Mouse (Mus musculus) erythroblast, embryonic 14.5 days (primary cell): ENCODE results near the gene Klk14. TPM values are rescaled to one million over a fixed set of nuclear protein-coding genes. Genes with fewer than 3 reads are reported as not detected.
"Not testable (repeated sequence)": the region's sequence is repeated elsewhere in the genome, so short reads cannot be mapped to it uniquely, and the experiment has no call there.

ENCODE experiments used
- H3K27me3 ChIP-seq: 2 replicates; pipeline ENCODE4 v1.6.1; 2012; ENCODE audit warnings: inconsistent platforms; ENCODE audit not compliant: control insufficient read depth
- H3K36me3 ChIP-seq: 2 replicates; pipeline ENCODE4 v1.6.1; 2012; ENCODE audit warnings: mild to moderate bottlenecking, inconsistent platforms; ENCODE audit not compliant: control insufficient read depth
- H3K4me1 ChIP-seq: 2 replicates; pipeline ENCODE4 v1.6.1; 2012; ENCODE audit warnings: inconsistent platforms; ENCODE audit not compliant: control insufficient read depth
- H3K4me3 ChIP-seq: replicated peaks from 2 replicates; pipeline ENCODE3; 2012; ENCODE audit warnings: moderate library complexity, mild to moderate bottlenecking, inconsistent platforms
- H3K9me3 ChIP-seq: 2 replicates; pipeline ENCODE4 v1.6.1; 2012; ENCODE audit warnings: low read length, inconsistent platforms, mixed read lengths; ENCODE audit not compliant: control insufficient read depth
- GATA1 ChIP-seq: IDR thresholded peaks from 2 replicates; pipeline ENCODE4 v1.6.1; 2012; ENCODE audit warnings: low read length, inconsistent platforms, mixed read lengths
- TAL1 ChIP-seq: IDR thresholded peaks from 3 replicates; pipeline ENCODE4 v1.6.1; 2012; ENCODE audit warnings: low read length, inconsistent platforms, mixed read lengths
- polyA plus RNA-seq: library from polyadenylated mRNA; stranded (reverse); fragments of >175 nt; gene quantifications from 2 replicates; pipeline ENCODE4 v1.2.3, GENCODE M21; 2012

The Klk14 gene
- polyA plus RNA-seq, 1 experiment = 0.04 TPM

GRCm38 (mm10) chr7:43671064-43671808 lies 19.0 kb upstream of the Klk14 start:
- Histone ChIP-seq H3K9me3 (peaks cover 6% of the 10 kb centered on the region), H3K27me3 (no peaks in the 10 kb centered on the region), H3K4me3 (peak overlapping the region; percentile 75), H3K36me3 (peaks cover 20% of the 10 kb centered on the region), H3K4me1 (peaks cover 24% of the 10 kb centered on the region)
- TF ChIP-seq TAL1 = no peak
- TF ChIP-seq GATA1 = no peak

DNA sequence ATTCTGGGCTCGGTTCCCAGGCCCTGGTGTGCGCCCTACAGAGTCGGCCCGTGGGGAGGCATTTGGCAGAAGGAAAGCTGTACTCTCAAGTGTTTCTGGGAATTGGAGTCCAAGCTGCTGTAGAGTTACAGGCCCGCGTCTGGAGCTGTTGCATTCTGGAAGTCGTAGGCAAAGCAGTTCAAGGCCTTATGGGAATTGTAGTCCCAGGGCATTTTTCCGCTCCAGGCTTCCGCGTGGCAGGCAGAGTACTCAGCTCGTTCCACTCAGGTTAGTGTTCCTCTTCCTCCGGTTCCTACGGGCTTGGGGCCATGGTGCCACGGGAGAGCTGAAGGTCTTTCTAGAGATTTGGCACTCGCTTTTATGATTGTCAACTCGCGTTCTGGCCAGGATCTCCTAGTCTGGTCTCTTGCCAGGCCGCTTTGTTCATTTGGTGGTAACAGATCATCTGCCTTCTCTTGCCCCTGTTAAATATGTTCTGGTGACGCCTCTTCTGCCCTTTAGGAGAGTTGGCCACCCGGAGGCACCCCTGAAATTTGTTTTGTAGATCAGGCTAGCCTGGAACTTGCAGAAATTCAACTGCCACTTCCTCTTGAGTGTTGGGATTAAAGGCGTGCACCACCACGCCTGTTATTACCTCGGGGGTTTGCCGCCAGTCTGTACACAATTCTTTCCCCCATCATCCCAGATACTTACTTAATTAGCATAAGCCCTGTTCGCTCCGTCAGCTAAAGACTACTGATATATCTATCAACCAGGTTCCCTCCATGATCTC lies 18.2 kb upstream of the Klk14 start, which contains the start of gene Ctu1:
Ctu1 (plus strand) TSS at position 208 of the 772 bp plus-strand sequence.
- Histone ChIP-seq H3K9me3 (peaks cover 13% of the 10 kb centered on the region), H3K27me3 (no peaks in the 10 kb centered on the region), H3K4me1 (peaks cover 24% of the 10 kb centered on the region), H3K36me3 (peaks cover 28% of the 10 kb centered on the region), H3K4me3 (peak within 1 kb of the TSS; percentile 75)
- TF ChIP-seq TAL1 = no peak
- TF ChIP-seq GATA1 = no peak

DNA sequence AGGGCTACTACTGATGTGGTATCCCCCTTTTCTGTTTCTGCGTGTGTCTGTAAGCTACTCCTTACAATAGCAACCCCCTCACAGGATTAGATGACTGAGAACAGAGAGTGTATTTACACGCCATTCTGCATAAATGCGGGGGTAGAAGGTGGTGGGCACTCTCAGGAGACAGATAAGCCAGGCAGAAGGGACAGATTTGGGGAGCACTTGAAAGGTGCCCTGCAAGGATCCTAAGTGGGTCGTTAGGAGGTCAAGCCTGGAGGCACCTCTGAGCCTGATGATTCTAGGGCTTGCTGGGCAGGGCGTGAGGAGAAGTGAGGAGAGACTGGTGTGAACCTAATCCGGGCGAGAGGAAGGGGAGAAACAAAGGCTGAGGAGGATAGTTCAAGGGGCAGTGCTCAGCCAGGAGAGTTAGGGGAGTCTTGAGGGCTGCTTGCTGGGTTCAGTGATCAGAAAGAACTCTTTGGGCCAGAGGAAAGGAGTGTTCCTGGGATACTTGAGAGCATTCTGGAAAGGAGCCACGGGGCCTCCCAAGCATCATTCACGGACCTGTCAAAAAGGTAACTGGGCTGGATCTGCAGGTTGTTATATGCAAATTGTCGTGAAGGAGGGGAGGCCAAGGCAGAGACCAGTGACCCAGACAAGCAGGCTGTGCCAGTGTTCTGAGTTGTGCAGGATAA lies 17.5 kb upstream of the Klk14 start:
- no peaks in the 10 kb centered on the region for H3K27me3 ChIP-seq
- TF ChIP-seq TAL1 (no peak), GATA1 (no peak)
- peaks cover 35% of the 10 kb centered on the region for H3K36me3 ChIP-seq
- H3K9me3 ChIP-seq = peaks cover 13% of the 10 kb centered on the region
- peaks cover 24% of the 10 kb centered on the region for H3K4me1 ChIP-seq
- H3K4me3 ChIP-seq = peak overlapping the region; percentile 75

GRCm38 (mm10) chr7:43675091-43675490 lies 15.1 kb upstream of the Klk14 start:
- no peak for TF ChIP-seq TAL1
- TF ChIP-seq GATA1 = no peak
- Histone ChIP-seq H3K9me3 (peaks cover 13% of the 10 kb centered on the region), H3K4me1 (peaks cover 24% of the 10 kb centered on the region), H3K4me3 (no peak overlapping the region), H3K36me3 (peaks cover 38% of the 10 kb centered on the region), H3K27me3 (no peaks in the 10 kb centered on the region)

DNA sequence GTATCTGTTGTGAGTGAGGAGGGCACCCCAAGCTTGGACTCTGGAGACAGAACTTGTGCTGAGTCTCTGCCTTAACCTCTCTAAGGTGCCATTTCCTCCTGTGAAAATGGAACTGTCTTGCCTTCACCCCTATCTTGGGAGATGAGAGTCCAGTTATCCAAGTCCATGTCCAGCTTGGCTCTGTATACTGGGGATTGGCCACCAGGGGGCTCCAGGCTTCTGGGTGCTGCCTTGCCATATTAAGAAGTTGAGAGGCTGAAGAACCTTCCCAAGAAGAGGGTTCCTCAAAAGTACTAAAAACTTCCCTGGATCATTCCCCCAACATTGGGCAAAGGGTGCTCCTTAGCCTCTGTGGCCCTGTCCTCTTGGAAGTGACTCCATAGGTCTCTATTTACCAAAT lies 11.7 kb upstream of the Klk14 start:
- H3K36me3 ChIP-seq = peaks cover 38% of the 10 kb centered on the region

DNA sequence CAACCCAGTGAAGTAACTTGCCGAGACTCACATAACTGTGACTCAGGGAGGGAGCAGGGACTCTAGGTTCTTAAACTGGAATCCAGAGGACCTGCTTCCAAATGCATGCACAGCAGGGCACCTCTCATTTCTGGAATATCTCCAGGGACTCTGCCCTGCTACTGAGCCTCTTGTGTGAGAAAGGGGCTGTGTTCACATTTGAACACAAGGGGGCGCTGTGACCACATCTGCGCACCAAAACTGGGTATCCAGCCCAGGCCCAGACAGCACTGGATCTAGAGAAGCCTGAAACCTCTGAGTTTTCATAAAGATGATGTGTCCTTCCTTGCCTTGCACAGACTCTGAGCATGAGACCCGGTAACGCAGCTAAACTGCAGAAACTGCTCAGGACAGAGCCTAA lies 9.3 kb upstream of the Klk14 start:
- peaks cover 8% of the 10 kb centered on the region; the same call in 1 of the 2 replicates for H3K9me3 ChIP-seq
- H3K27me3 ChIP-seq = no peaks in the 10 kb centered on the region; the same call in 1 of the 2 replicates
- no peak overlapping the region for H3K4me3 ChIP-seq
- H3K4me1 ChIP-seq = no peaks in the 10 kb centered on the region
- H3K36me3 ChIP-seq = peaks cover 21% of the 10 kb centered on the region
- no peak for TF ChIP-seq GATA1
- TF ChIP-seq TAL1 = no peak

More for the DNA sequence above, 11.7 kb upstream of the Klk14 start:
- Histone ChIP-seq H3K27me3 (no peaks in the 10 kb centered on the region), H3K4me1 (no peaks in the 10 kb centered on the region), H3K9me3 (peaks cover 13% of the 10 kb centered on the region), H3K4me3 (no peak overlapping the region)
- TF ChIP-seq TAL1 = no peak
- no peak for TF ChIP-seq GATA1

- H3K36me3 ChIP-seq, H3K27me3 ChIP-seq, H3K4me1 ChIP-seq: not testable (repeated sequence)
Measured at GRCm38 (mm10) chr7:43682511-43682910, 7.7 kb upstream of the Klk14 start.

GRCm38 (mm10) chr7:43685088-43685487 lies 5.1 kb upstream of the Klk14 start:
- Histone ChIP-seq H3K4me3 (no peak overlapping the region), H3K36me3 (no peaks in the 10 kb centered on the region), H3K4me1 (no peaks in the 10 kb centered on the region), H3K9me3 (no peaks in the 10 kb centered on the region), H3K27me3 (no peaks in the 10 kb centered on the region; the same call in 1 of the 2 replicates)
- TF ChIP-seq TAL1 (no peak), GATA1 (no peak)

More at GRCm38 (mm10) chr7:43682511-43682910, 7.7 kb upstream of the Klk14 start:
- H3K4me3 ChIP-seq, H3K9me3 ChIP-seq: not testable (repeated sequence)

DNA sequence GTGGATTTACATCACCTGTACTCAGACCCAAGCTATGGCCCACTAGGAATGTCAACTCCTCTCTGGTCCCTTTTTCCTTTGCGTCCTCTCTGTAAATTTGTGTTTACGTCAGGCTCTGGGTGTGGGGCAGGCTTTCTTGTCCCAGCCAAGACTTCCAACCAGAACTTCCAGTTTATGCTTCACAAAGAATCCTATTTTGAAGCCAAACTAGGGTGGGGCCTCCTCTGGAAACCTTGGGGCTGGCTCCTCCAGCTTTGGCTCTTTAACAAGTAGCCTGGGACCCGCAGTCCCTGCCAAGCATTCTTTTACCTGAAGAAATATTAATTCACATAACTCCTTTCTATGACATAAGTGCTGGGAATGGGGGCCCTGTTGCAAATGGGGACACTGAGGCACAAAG lies 19.8 kb downstream of the Klk14 start:
- TF ChIP-seq GATA1 (no peak), TAL1 (no peak)
- Histone ChIP-seq H3K9me3 (no peaks in the 10 kb centered on the region), H3K4me1 (no peaks in the 10 kb centered on the region), H3K27me3 (no peaks in the 10 kb centered on the region), H3K36me3 (no peaks in the 10 kb centered on the region), H3K4me3 (no peak overlapping the region)
